Mouse (Mus musculus) ZHBTc4 (cell line): ENCODE measurements around the gene Rab3a.
A peak's percentile ranks its signal among the peaks of the same experiment; 100 is the strongest.

ENCODE experiments used
- DNase-seq: peaks from one replicate; pipeline ENCODE4 v3.0.0-alpha.2; 2011; ENCODE audit warnings: low read depth, low spot score

Rab3a gene

GRCm38 (mm10) chr8:70801156-70801555, 46.7 kb downstream of the Rab3a start:
- DNase-seq: no peak

- no peak for DNase-seq
These were observed 47.4 kb downstream of the Rab3a start for GRCm38 (mm10) chr8:70801830-70802229.

DNA sequence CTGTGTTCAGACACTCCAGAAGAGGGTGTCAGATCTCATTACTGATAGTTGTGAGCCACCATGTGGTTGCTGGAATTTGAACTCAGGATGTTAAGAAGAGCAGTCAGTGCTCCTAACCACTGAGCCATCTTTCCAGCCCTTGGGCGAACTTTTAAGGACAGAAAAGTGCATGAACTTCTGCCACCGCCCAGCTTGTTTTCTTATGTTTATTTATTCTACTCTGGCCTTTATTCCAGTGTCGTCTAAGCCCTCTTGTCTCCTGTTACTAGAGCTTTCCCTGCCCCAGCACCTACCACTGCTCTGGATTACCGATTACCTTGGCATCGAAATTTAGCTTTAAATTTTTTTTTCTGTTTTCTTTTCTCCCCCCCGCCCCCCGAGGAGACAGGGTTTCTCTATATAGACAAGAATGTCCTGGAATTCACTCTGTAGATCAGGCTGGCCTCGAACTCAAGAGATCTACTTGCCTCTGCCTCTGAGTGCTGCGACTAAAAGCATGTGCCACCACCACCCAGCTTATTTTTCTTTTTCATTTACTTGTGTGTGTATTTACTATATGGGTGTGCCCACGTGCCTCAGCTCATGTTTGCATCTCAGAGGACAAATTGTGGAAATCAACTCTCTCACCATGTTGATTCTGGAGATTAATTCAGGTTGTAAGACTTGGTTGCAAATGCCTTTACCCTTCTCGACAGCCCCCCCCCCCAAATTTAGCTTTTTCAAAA, 48.5 kb downstream of the Rab3a start:
- DNase-seq: peak; percentile 84

GRCm38 (mm10) chr8:70803761-70804480, 49.4 kb downstream of the Rab3a start:
- no peak for DNase-seq

GRCm38 (mm10) chr8:70804481-70805206, 50.2 kb downstream of the Rab3a start, which contains the start of gene Mast3:
TSS of gene Mast3 (minus strand) at chr8:70805054.
- DNase-seq: peak; percentile 93

- DNase-seq: no peak
These were observed 52.1 kb downstream of the Rab3a start for GRCm38 (mm10) chr8:70806541-70806940.

- DNase-seq: no peak
These were observed 52.8 kb downstream of the Rab3a start for GRCm38 (mm10) chr8:70807304-70807703.

GRCm38 (mm10) chr8:70808239-70808638, 53.8 kb downstream of the Rab3a start, which contains the start of gene Il12rb1:
TSS of gene Il12rb1 (plus strand) at chr8:70808449.
- no peak for DNase-seq
